23 mouse cellular contexts compared by ENCODE assay signal in genomic region chr4:139813371-139813960, GRCm38 (mm10). TPM values are rescaled to one million over a fixed set of nuclear protein-coding genes. Genes with fewer than 3 reads are reported as not detected.
DNase-seq lines count a peak whose midpoint lies in the region; ATAC-seq and TF ChIP-seq lines count a peak whose summit lies in the region.
"Had no signal": no experiment of that assay in that cellular context is flagged by ENCODE, and none has a peak within 500 bp of the region (broad histone marks: within the 10 kb centered on the region; RNA-seq: fewer than 3 reads in every experiment).

No protein-coding gene starts in this region.

- TF ChIP-seq CTCF in thymus, adult 2 months (IDR thresholded peaks at IDR 0.05; ENCODE audit: borderline replicate concordance, control insufficient read depth, extremely low read depth, insufficient read depth, low read length, poor library complexity), result no peak

- peaks cover 49% of the 10 kb centered on the region for H3K4me1 ChIP-seq in thymus, adult 2 months (replicated peaks; ENCODE audit: control insufficient read depth, insufficient read depth, low read length)
- H3K4me1 ChIP-seq in heart, embryonic 11.5 days (ENCODE audit: control insufficient read depth, insufficient read depth, low read length), result peaks cover 14% of the 10 kb centered on the region

- 2% methylated on average over 9 of the region's 9 CpGs for WGBS in thymus, adult 2 months
- WGBS in heart, embryonic 11.5 days (ENCODE audit: insufficient replicate concordance), result 6% methylated on average over 9 of the region's 9 CpGs

- 0 out of 2 replicates have a peak overlapping the region, but pooled peaks have one; percentile 0 for H3K4me3 ChIP-seq in thymus, adult 2 months (ENCODE audit: control insufficient read depth, insufficient read depth, low read length)
- no peak overlapping the region for H3K4me3 ChIP-seq in heart, embryonic 11.5 days (ENCODE audit: low read depth, low read length)
- H3K4me3 ChIP-seq: embryonic facial prominence, embryonic 12.5 days; heart, embryonic 15.5 days; neural tube, embryonic 12.5 days had no signal

- H3K4me2 ChIP-seq in heart, embryonic 11.5 days, result no peak overlapping the region
- H3K4me2 ChIP-seq: embryonic facial prominence, embryonic 12.5 days; heart, embryonic 15.5 days; lung, embryonic 14.5 days; neural tube, embryonic 12.5 days had no signal

- H3K9ac ChIP-seq in heart, embryonic 11.5 days (ENCODE audit: low read depth, low read length), result no peak overlapping the region
- H3K9ac ChIP-seq: embryonic facial prominence, embryonic 12.5 days; heart, embryonic 15.5 days; lung, embryonic 14.5 days; neural tube, embryonic 12.5 days had no signal

- no peaks in the 10 kb centered on the region for H3K9me3 ChIP-seq in heart, embryonic 11.5 days (replicated peaks; ENCODE audit: control insufficient read depth, low read length)
- H3K9me3 ChIP-seq: embryonic facial prominence, embryonic 12.5 days; heart, embryonic 15.5 days; neural tube, embryonic 12.5 days had no signal

- no peak for TF ChIP-seq POLR2A in thymus, adult 2 months (IDR thresholded peaks at IDR 0.05; ENCODE audit: control insufficient read depth, extremely low read depth, insufficient read depth, low read length, poor library complexity)

- H3K27me3 ChIP-seq in thymus, adult 2 months (ENCODE audit: control insufficient read depth, insufficient read depth, low read length), result no peaks in the 10 kb centered on the region
- peaks cover 97% of the 10 kb centered on the region for H3K27me3 ChIP-seq in heart, embryonic 11.5 days (ENCODE audit: control insufficient read depth, insufficient read depth, low read length)

- H3K36me3 ChIP-seq in thymus, adult 2 months (ENCODE audit: control insufficient read depth, insufficient read depth, low read length), result no peaks in the 10 kb centered on the region
- H3K36me3 ChIP-seq in heart, embryonic 11.5 days (ENCODE audit: control insufficient read depth, insufficient read depth, low read length), result no peaks in the 10 kb centered on the region
- H3K36me3 ChIP-seq: embryonic facial prominence, embryonic 12.5 days; G1E; heart, embryonic 15.5 days; neural tube, embryonic 12.5 days had no signal

- no peak for ATAC-seq in heart, embryonic 11.5 days (replicated peaks; ENCODE audit: insufficient number of reproducible peaks, low FRiP score, low TSS enrichment)
- ATAC-seq: inflammation-experienced regulatory T-cells, adult 6 months had no signal

- peak overlapping the region; percentile 67 for H3K27ac ChIP-seq in thymus, adult 2 months (ENCODE audit: control insufficient read depth, insufficient read depth, low read length)
- no peak overlapping the region for H3K27ac ChIP-seq in heart, embryonic 11.5 days (ENCODE audit: low read depth, low read length)
- H3K27ac ChIP-seq: embryonic facial prominence, embryonic 12.5 days; heart, embryonic 15.5 days; macrophage; neural tube, embryonic 12.5 days had no signal

- DNase-seq in gastrocnemius, adult 18-20 months (ENCODE audit: low spot score), result peak; percentile 24
- no peak for DNase-seq in gastrocnemius, postnatal 4 days (ENCODE audit: low spot score in 2 of 2)
- peak; percentile 33 to 51 for DNase-seq in B cell, adult 2 months
- DNase-seq in gastrocnemius, postnatal 25 days, result peak; percentile 77
- DNase-seq in thymus, adult 2 months, result peak; percentile 77
- DNase-seq in kidney, postnatal 10 days, result no peak
- no peak for DNase-seq in right cerebral cortex, postnatal 25 days
- DNase-seq: cerebellum, adult 8-10 months; layer of hippocampus, postnatal 36 days; left cerebral cortex, postnatal 4 days; lung, embryonic 14.5 days; midbrain, embryonic 14.5 days had no signal

RNA-seq across cellular contexts. Expression of gene Pax7, which starts 19.9 kb away (rescaled TPM):
- total RNA-seq in gastrocnemius, adult 18-20 months (2021), result 1 to 10 TPM; 1.1 to 1.5 TPM
- total RNA-seq in gastrocnemius, postnatal 4 days (2021), result 10 to 100 TPM; 21.6 to 22.3 TPM
- 1 to 10 TPM; 1.6 to 2.4 TPM for total RNA-seq in gastrocnemius, postnatal 25 days (2021)
- 1.1 and 1.2 TPM in 2 replicates for polyA plus RNA-seq in thymus, adult 2 months (2012; rRNA removed)
- 0.04 and 0.11 TPM in 2 replicates for polyA plus RNA-seq in heart, embryonic 11.5 days (2014; fragmentation: Nextera tagmentation; extraction: Ambion mirVana)
- total RNA-seq: common myeloid progenitor, adult 5-6 weeks; granulocyte monocyte progenitor cell, adult 5-6 weeks; liver, adult 2 months had no signal
- polyA plus RNA-seq: G1E; heart, embryonic 15.5 days; inflammation-experienced regulatory T-cells, adult 6 months; kidney, embryonic 14.5 days; liver, adult 2 months; lung, embryonic 14.5 days; macrophage had no signal

Comparison
In these comparisons a context has a peak if more than half of its experiments do, and no peak if none do; other contexts are left out.
1. DNase-seq: peak in gastrocnemius, adult 18-20 months (single experiment), B cell, adult 2 months (2 of 2), gastrocnemius, postnatal 25 days (single experiment) and thymus, adult 2 months (single experiment); none in gastrocnemius, postnatal 4 days (0 of 2), kidney, postnatal 10 days (single experiment) and right cerebral cortex, postnatal 25 days (single experiment).
2. RNA of gene Pax7, which starts 19.9 kb away (total RNA-seq): 21.6 to 22.3 TPM in gastrocnemius, postnatal 4 days; 1.6 to 2.4 TPM in gastrocnemius, postnatal 25 days and 1.1 to 1.5 TPM in gastrocnemius, adult 18-20 months; every median in the first group is over 4 times any median in the second.